Mouse (Mus musculus) liver, embryonic 13.5 days (tissue): ENCODE data around the gene Prokr1. TPM values are rescaled to one million over a fixed set of nuclear protein-coding genes. Genes with fewer than 3 reads are reported as not detected.

Source experiments
- ATAC-seq: fragments of 200-750 bp; cut with Nextera tagmentation; 2 replicates; pipeline ENCODE4 v1.8.0; 2017; ENCODE audit warnings: low read depth, mild to moderate bottlenecking, moderate number of reproducible peaks, moderate library complexity
- DNase-seq: peaks from one replicate; pipeline ENCODE4 v3.0.0; 2022
- H3K27ac ChIP-seq: fragments of 300-500 bp; sonication (generic); 2 replicates; pipeline ENCODE4 v1.5.1; 2015; ENCODE audit warnings: moderate library complexity, mild to moderate bottlenecking, inconsistent platforms
- H3K27me3 ChIP-seq: fragments of 300-500 bp; sonication (generic); 2 replicates; pipeline ENCODE4 v1.6.1; 2015; ENCODE audit warnings: mild to moderate bottlenecking, inconsistent platforms
- H3K36me3 ChIP-seq: fragments of 300-500 bp; sonication (generic); 2 replicates; pipeline ENCODE4 v1.6.1; 2015; ENCODE audit warnings: mild to moderate bottlenecking, inconsistent platforms
- H3K4me1 ChIP-seq: fragments of 300-500 bp; sonication (generic); replicated peaks from 2 replicates; pipeline ENCODE4 v1.6.1; 2015; ENCODE audit warnings: inconsistent platforms
- H3K4me2 ChIP-seq: fragments of 300-500 bp; sonication (generic); 2 replicates; pipeline ENCODE4 v1.6.1; 2015; ENCODE audit warnings: inconsistent platforms, mild to moderate bottlenecking, moderate library complexity
- H3K4me3 ChIP-seq: fragments of 300-500 bp; sonication (generic); replicated peaks from 2 replicates; pipeline ENCODE4 v1.5.1; 2015; ENCODE audit warnings: mild to moderate bottlenecking, inconsistent platforms
- H3K9ac ChIP-seq: fragments of 300-500 bp; sonication (generic); 2 replicates; pipeline ENCODE4 v1.6.1; 2015; ENCODE audit warnings: mild to moderate bottlenecking, inconsistent platforms
- H3K9me3 ChIP-seq: fragments of 300-500 bp; sonication (generic); replicated peaks from 2 replicates; pipeline ENCODE4 v1.6.1; 2016; ENCODE audit warnings: inconsistent platforms
- WGBS: fragments of 180-500 bp; shearing (Covaris S2); methylation state at CpG from one replicate; pipeline ENCODE4 v1.1.7; 2015; ENCODE audit not compliant: insufficient replicate concordance; 5-methylcytosine and 5-hydroxymethylcytosine counted together
- polyA plus RNA-seq: library from polyadenylated mRNA; unstranded; fragments of >200 nt; fragmentation: Nextera tagmentation; extraction: Ambion mirVana; gene quantifications from 2 replicates; pipeline ENCODE4 v1.2.1, GENCODE M21; 2015

The Prokr1 gene
- polyA plus RNA-seq, 1 experiment from 2014 or later: 4.9 TPM

- H3K27me3 ChIP-seq: peaks cover 66% of the 10 kb centered on the region
- H3K4me3 ChIP-seq: no peak overlapping the region
- peaks cover 37% of the 10 kb centered on the region for H3K4me1 ChIP-seq
- H3K36me3 ChIP-seq: no peaks in the 10 kb centered on the region
- H3K4me2 ChIP-seq: no peak overlapping the region
- WGBS: 62% methylated on average over 15 of the region's 15 CpGs
- no peak overlapping the region for H3K9ac ChIP-seq
- H3K27ac ChIP-seq: no peak overlapping the region
- ATAC-seq (no peak), DNase-seq (no peak)
- H3K9me3 ChIP-seq: no peaks in the 10 kb centered on the region
These were observed 51.9 kb downstream of the Prokr1 start for GRCm38 (mm10) chr6:87538376-87539270.

GRCm38 (mm10) chr6:87537678-87538077, 52.9 kb downstream of the Prokr1 start:
- Histone ChIP-seq H3K4me1 (peaks cover 42% of the 10 kb centered on the region), H3K27me3 (peaks cover 63% of the 10 kb centered on the region), H3K4me3 (no peak overlapping the region), H3K9me3 (no peaks in the 10 kb centered on the region), H3K4me2 (no peak overlapping the region), H3K36me3 (no peaks in the 10 kb centered on the region), H3K9ac (no peak overlapping the region), H3K27ac (no peak overlapping the region)
- DNase-seq: no peak
- no peak for ATAC-seq
- WGBS: 68% methylated on average over 5 of the region's 5 CpGs

DNA sequence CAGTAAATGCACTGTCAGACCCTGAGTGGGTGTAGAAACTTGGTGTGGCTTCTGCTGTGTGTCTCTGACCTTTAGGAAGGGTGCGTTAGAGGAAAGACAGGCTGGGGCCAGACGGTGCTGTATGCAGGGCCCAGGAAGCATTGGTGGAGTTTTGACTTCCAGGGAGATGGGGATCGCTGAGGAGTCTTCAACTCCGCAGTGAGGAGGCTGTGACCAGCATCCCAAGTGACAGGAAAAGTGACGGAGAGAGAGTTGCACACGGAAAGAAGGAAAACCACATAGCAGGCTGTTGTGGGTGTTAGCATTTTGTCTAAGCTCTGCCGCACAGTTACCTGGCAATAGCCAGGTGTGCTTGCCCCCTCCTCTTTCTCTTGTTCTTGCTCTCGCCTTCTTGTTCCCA, 54.3 kb downstream of the Prokr1 start:
- DNase-seq (no peak), ATAC-seq (no peak)
- peaks cover 33% of the 10 kb centered on the region for H3K4me1 ChIP-seq
- H3K4me3 ChIP-seq: no peak overlapping the region
- H3K9ac ChIP-seq: no peak overlapping the region
- H3K36me3 ChIP-seq: no peaks in the 10 kb centered on the region
- 63% methylated on average over 8 of the region's 8 CpGs for WGBS
- H3K27me3 ChIP-seq: peaks cover 60% of the 10 kb centered on the region
- no peak overlapping the region for H3K27ac ChIP-seq
- no peak overlapping the region for H3K4me2 ChIP-seq
- H3K9me3 ChIP-seq: no peaks in the 10 kb centered on the region

DNA sequence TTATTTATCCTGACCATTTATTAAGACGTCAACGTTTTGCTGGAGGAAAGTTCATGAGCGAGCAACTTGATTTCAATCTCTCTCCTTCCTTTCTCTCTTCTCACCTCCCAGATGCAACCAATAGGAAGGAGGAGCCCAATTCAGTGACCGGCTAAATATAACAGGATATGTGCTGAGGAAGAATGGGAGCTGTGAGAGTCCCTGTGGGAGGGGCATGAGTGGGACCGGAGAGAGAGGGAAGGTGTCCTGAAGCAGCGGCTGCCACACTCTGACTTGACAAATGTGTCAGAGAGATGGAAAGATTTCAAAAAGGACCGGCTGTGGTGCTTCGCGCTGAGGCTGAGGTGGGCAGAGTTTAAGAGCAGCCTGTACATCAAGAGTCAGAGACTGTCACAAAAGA, 54.9 kb downstream of the Prokr1 start:
- no peak overlapping the region for H3K27ac ChIP-seq
- WGBS: 53% methylated on average over 9 of the region's 9 CpGs
- no peak overlapping the region for H3K4me3 ChIP-seq
- no peak for DNase-seq
- peaks cover 56% of the 10 kb centered on the region for H3K27me3 ChIP-seq
- ATAC-seq: no peak
- no peaks in the 10 kb centered on the region for H3K36me3 ChIP-seq
- H3K9me3 ChIP-seq: no peaks in the 10 kb centered on the region
- no peak overlapping the region for H3K4me2 ChIP-seq
- H3K9ac ChIP-seq: no peak overlapping the region
- peaks cover 32% of the 10 kb centered on the region for H3K4me1 ChIP-seq

- WGBS: 39% methylated on average over 9 of the region's 9 CpGs
- ATAC-seq (no peak), DNase-seq (no peak)
- Histone ChIP-seq H3K9me3 (no peaks in the 10 kb centered on the region), H3K4me2 (peak overlapping the region; percentile 9; the same call in 1 of the 2 replicates), H3K27ac (no peak overlapping the region), H3K4me3 (no peak overlapping the region), H3K27me3 (peaks cover 50% of the 10 kb centered on the region), H3K36me3 (no peaks in the 10 kb centered on the region), H3K9ac (no peak overlapping the region), H3K4me1 (peaks cover 34% of the 10 kb centered on the region)
These were observed 55.5 kb downstream of the Prokr1 start for GRCm38 (mm10) chr6:87534855-87535575.

- H3K4me2 ChIP-seq: peak within 1 kb of the TSS; percentile 25
- H3K27me3 ChIP-seq: peaks cover 31% of the 10 kb centered on the region
- H3K4me1 ChIP-seq: peaks cover 53% of the 10 kb centered on the region
- DNase-seq (no peak), ATAC-seq (no peak)
- WGBS: 32% methylated on average over 14 of the region's 14 CpGs
- peak within 1 kb of the TSS; percentile 56; the same call in 1 of the 2 replicates for H3K27ac ChIP-seq
- H3K36me3 ChIP-seq: no peaks in the 10 kb centered on the region
- H3K4me3 ChIP-seq: peak within 1 kb of the TSS; percentile 14
- H3K9me3 ChIP-seq: no peaks in the 10 kb centered on the region
- 0 out of 2 replicates have a peak within 1 kb of the TSS, but pooled peaks have one; percentile 14 for H3K9ac ChIP-seq
These were observed 57.4 kb downstream of the Prokr1 start, which contains the start of gene Arhgap25 for GRCm38 (mm10) chr6:87532953-87533710. Gene Arhgap25 (minus strand): TSS chr6:87533259.

DNA sequence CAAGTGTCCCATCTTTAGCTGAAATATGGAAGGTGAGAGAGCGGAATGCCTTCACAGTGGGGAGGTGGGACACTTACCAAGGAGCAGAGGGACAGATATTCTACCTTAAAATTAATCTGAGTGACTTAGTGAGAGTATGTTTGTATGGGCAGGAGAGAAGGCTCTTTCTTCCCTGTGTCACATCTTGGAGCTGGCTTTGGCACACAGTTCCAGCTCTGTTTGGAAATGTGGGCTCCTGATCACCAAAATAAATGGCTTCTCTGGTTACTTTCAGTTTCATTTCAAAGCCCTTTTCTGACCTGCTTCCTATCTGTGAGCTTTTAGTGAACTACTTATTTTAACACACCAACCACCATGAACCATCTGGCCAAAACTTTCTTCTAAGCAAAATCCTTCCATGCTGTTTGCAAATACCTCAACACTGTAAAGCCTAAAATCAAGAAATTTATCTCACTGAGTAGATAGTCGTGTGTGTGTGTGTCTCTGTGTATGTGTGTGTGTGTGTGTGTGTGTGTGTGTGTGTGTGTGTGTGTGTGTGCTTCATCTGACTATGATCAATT, 59.0 kb downstream of the Prokr1 start:
- Histone ChIP-seq H3K4me2 (peak overlapping the region; percentile 4; the same call in 1 of the 2 replicates), H3K4me3 (no peak overlapping the region), H3K9ac (no peak overlapping the region), H3K4me1 (peaks cover 67% of the 10 kb centered on the region), H3K36me3 (no peaks in the 10 kb centered on the region), H3K9me3 (no peaks in the 10 kb centered on the region), H3K27ac (no peak overlapping the region), H3K27me3 (peaks cover 16% of the 10 kb centered on the region)
- WGBS: 59% methylated on average over 2 of the region's 2 CpGs
- DNase-seq (no peak), ATAC-seq (no peak)

- H3K9ac ChIP-seq: no peak overlapping the region
- H3K27ac ChIP-seq: no peak overlapping the region
- H3K4me1 ChIP-seq: peaks cover 67% of the 10 kb centered on the region
- no peaks in the 10 kb centered on the region for H3K36me3 ChIP-seq
- ATAC-seq (no peak), DNase-seq (no peak)
- no peak overlapping the region for H3K4me2 ChIP-seq
- WGBS: 60% methylated on average over 2 of the region's 2 CpGs
- H3K9me3 ChIP-seq: no peaks in the 10 kb centered on the region
- peaks cover 7% of the 10 kb centered on the region; the same call in 1 of the 2 replicates for H3K27me3 ChIP-seq
- H3K4me3 ChIP-seq: no peak overlapping the region
These were observed 60.2 kb downstream of the Prokr1 start for GRCm38 (mm10) chr6:87530386-87530785.

Other genes starting within 250 kb of the Prokr1 start
- gene Gkn1, start 239.8 kb downstream of the Prokr1 start, polyA plus RNA-seq: not detected in 2 replicates
- not detected in 2 replicates for gene Gkn2, start 217.4 kb downstream of the Prokr1 start, polyA plus RNA-seq
- 0.13 TPM in 1 of 2 replicates, not detected in the other for gene Gkn3, start 201.8 kb downstream of the Prokr1 start, polyA plus RNA-seq
- gene Bmp10, start 161.7 kb downstream of the Prokr1 start, polyA plus RNA-seq: 0.12 and 0.15 TPM in 2 replicates
- 2.8 and 3.6 TPM in 2 replicates for gene Arhgap25, start 57.5 kb downstream of the Prokr1 start, polyA plus RNA-seq
- gene Aplf, start 81.5 kb upstream of the Prokr1 start, polyA plus RNA-seq: 16.6 and 19.8 TPM in 2 replicates
- 0.16 and 0.35 TPM in 2 replicates for gene Efcc1, start 140.1 kb upstream of the Prokr1 start, polyA plus RNA-seq
- 32.7 and 35.6 TPM in 2 replicates for gene Gp9, start 187.3 kb upstream of the Prokr1 start, polyA plus RNA-seq
- 20.6 and 24.1 TPM in 2 replicates for gene Rab43, start 221.4 kb upstream of the Prokr1 start, polyA plus RNA-seq
- 3.5 and 5.8 TPM in 2 replicates for gene Gm45140, start 245.1 kb upstream of the Prokr1 start, polyA plus RNA-seq
- 51.5 and 63.6 TPM in 2 replicates for gene Isy1, start 248.1 kb upstream of the Prokr1 start, polyA plus RNA-seq